Mouse (Mus musculus): ENCODE results near the gene Vmn2r66. TPM values are rescaled to one million over a fixed set of nuclear protein-coding genes. Genes with fewer than 3 reads are reported as not detected.

Vmn2r66 gene
- total RNA-seq (2015; ENCODE audit: low replicate concordance) (not detected in 2 replicates), total RNA-seq (2017; ENCODE audit: low replicate concordance) (not detected in 2 replicates)

DNA sequence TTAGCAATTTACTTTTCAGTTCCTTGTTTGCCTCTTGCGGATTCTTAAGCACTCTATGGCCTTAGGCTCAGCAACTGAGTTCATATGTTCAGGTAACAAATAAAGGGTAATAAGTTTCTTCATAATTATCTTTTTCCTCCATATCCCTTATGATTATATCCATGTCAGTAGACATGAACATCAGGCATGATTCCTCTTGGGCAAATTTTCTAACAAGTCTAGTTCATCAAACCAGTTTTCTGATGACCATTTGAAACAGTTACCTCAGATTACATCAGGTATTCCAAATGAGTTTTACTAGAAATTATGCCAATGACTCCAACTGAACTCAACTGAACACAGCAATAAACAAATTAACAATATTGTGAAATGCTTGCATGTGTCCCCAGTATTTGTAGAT, at the start of gene Vmn2r66:
Vmn2r66 (minus strand) TSS at position 101 of the 400 bp plus-strand sequence.
- ATAC-seq (replicated peaks; ENCODE audit: low FRiP score, poor library complexity, severe bottlenecking), result no peak

DNA sequence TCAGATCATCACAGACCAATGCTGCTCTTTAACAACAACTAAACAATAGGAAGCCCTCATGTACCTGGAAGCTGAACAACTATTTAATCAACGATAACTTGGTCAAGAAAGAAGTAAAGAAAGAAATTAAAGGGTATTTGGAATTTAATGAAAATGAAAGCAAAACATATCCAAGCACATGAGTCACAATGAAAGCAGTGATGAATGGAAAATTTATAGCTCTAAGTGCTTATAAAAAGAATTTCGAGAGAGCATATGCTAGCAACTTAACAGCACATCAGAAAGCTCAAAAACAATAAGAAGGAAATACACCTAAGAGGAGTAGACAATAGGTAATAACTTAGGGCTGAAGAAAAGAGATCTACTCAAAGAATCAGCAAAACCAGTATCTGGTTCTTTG, 15.4 kb downstream of the Vmn2r66 start:
- ATAC-seq (replicated peaks; ENCODE audit: low FRiP score, poor library complexity, severe bottlenecking), result no peak

DNA sequence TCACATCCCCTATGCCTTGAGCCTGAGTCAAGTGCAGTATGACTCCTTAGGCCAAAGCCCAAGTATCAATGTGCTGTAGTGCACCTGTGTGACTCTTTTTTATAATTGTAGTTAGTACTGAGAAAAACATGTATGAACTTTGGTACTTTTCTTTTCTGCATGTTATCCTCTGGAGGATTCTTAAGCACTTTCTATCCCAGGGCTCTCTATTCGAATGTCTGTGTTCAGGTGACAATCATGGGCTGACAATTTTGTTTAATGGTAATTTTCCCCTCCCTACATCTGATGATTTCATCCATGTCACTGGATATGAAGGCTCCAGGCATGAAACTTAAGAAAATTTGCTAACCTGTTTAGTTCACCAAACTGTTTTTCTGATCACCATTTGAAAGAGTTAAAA, 48.1 kb downstream of the Vmn2r66 start, which contains the start of gene Vmn2r65:
Vmn2r65 (minus strand) TSS at position 101 of the 400 bp plus-strand sequence.
- no peak for ATAC-seq (replicated peaks; ENCODE audit: low FRiP score, poor library complexity, severe bottlenecking)

Other genes starting within 250 kb of the Vmn2r66 start
- not detected in 2 replicates for gene Olfr291, start 158.7 kb downstream of the Vmn2r66 start, total RNA-seq (2015; ENCODE audit: low replicate concordance)
- gene Olfr291, start 158.7 kb downstream of the Vmn2r66 start, total RNA-seq (2017; ENCODE audit: low replicate concordance), result not detected in 2 replicates
- gene Vmn2r65, start 48.2 kb downstream of the Vmn2r66 start, total RNA-seq (2015; ENCODE audit: low replicate concordance), result not detected in 2 replicates
- gene Vmn2r65, start 48.2 kb downstream of the Vmn2r66 start, total RNA-seq (2017; ENCODE audit: low replicate concordance), result not detected in 2 replicates
- not detected in 2 replicates for gene Vmn2r67, start 143.7 kb upstream of the Vmn2r66 start, total RNA-seq (2015; ENCODE audit: low replicate concordance)
- not detected in 2 replicates for gene Vmn2r67, start 143.7 kb upstream of the Vmn2r66 start, total RNA-seq (2017; ENCODE audit: low replicate concordance)
- not detected in 2 replicates for gene Vmn2r68, start 225.5 kb upstream of the Vmn2r66 start, total RNA-seq (2015; ENCODE audit: low replicate concordance)
- not detected in 2 replicates for gene Vmn2r68, start 225.5 kb upstream of the Vmn2r66 start, total RNA-seq (2017; ENCODE audit: low replicate concordance)